Mouse (Mus musculus): Measurements from ENCODE around the gene Zp2. TPM values are rescaled to one million over a fixed set of nuclear protein-coding genes. Genes with fewer than 3 reads are reported as not detected.

Gene Zp2
- polyA plus RNA-seq, 1 experiment from 2014 or later, result not detected

DNA sequence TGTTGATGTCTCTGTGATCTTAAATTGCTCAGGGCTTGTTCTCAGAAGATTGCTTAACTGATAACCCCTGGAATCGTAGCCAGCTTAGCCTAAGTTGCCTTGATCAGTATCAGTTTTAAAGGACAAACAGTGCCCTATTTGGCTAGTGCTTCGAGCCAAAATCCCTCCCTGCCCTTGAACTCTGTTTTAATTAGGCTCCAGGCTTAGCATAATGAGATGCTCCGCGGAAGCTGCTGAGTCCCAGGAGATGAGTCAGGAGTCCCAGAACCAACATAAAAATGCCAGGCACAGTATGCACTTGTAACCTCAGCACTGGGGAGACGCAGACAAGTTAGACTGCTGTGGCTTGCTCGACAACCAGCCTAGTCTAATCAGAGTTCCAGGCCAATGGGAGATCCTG lies 27.6 kb downstream of the Zp2 start:
- Histone ChIP-seq H3K4me3 (ENCODE audit: low read length) (no peak overlapping the region), H3K9ac (ENCODE audit: low read depth, low read length) (no peak overlapping the region), H3K9me3 (ENCODE audit: control insufficient read depth, low read length) (no peaks in the 10 kb centered on the region), H3K4me1 (ENCODE audit: control insufficient read depth, insufficient read depth, low read length) (no peaks in the 10 kb centered on the region), H3K4me2 (replicated peaks; ENCODE audit: low read depth, low read length) (no peak overlapping the region), H3K27ac (ENCODE audit: low read depth, low read length) (no peak overlapping the region), H3K27me3 (ENCODE audit: control insufficient read depth, insufficient read depth, low read length) (no peaks in the 10 kb centered on the region), H3K36me3 (ENCODE audit: control insufficient read depth, insufficient read depth, low read length) (peaks cover 10% of the 10 kb centered on the region; the same call in 1 of the 2 replicates)
- 27% methylated on average over 6 of the region's 6 CpGs for WGBS
- ATAC-seq (ENCODE audit: low FRiP score, low TSS enrichment), result no peak

- H3K4me2 ChIP-seq (replicated peaks; ENCODE audit: low read depth, low read length), result no peak overlapping the region
- no peak for ATAC-seq (ENCODE audit: low FRiP score, low TSS enrichment)
- 83% methylated on average over 5 of the region's 5 CpGs for WGBS
Measured at GRCm38 (mm10) chr7:120116976-120117375, 28.1 kb downstream of the Zp2 start.

DNA sequence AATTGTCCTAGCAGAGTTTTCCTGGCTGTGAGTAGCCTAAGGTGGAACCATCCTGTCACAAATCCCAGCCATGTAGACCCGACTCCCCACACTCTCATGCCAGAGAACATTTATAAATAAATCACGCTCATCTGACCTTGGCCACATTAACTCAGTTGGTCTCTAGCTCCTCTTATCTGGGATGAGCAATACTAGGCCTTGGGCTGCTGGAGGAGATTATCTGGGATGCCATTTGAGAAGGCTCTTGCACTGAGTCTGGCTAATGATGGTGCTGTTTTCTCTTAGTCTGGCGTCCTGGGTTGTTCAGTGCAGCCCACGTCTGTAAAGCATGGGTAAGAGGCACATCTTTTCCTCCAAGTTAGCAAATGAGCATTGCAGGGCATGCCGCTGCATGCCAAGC lies 35.4 kb downstream of the Zp2 start:
- H3K27ac ChIP-seq (ENCODE audit: low read depth, low read length), result no peak overlapping the region
- H3K36me3 ChIP-seq (ENCODE audit: control insufficient read depth, insufficient read depth, low read length), result peaks cover 2% of the 10 kb centered on the region; the same call in 1 of the 2 replicates
- no peak overlapping the region for H3K9ac ChIP-seq (ENCODE audit: low read depth, low read length)
- H3K4me2 ChIP-seq (replicated peaks; ENCODE audit: low read depth, low read length), result no peak overlapping the region
- no peaks in the 10 kb centered on the region for H3K4me1 ChIP-seq (ENCODE audit: control insufficient read depth, insufficient read depth, low read length)
- ATAC-seq (ENCODE audit: low FRiP score, low TSS enrichment), result no peak
- 83% methylated on average over 5 of the region's 5 CpGs for WGBS
- H3K9me3 ChIP-seq (ENCODE audit: control insufficient read depth, low read length), result no peaks in the 10 kb centered on the region
- H3K27me3 ChIP-seq (ENCODE audit: control insufficient read depth, insufficient read depth, low read length), result no peaks in the 10 kb centered on the region
- H3K4me3 ChIP-seq (ENCODE audit: low read length), result no peak overlapping the region

More at GRCm38 (mm10) chr7:120116976-120117375, 28.1 kb downstream of the Zp2 start:
- Histone ChIP-seq H3K27ac (ENCODE audit: low read depth, low read length) (no peak overlapping the region), H3K4me3 (ENCODE audit: low read length) (no peak overlapping the region), H3K4me1 (ENCODE audit: control insufficient read depth, insufficient read depth, low read length) (no peaks in the 10 kb centered on the region), H3K27me3 (ENCODE audit: control insufficient read depth, insufficient read depth, low read length) (no peaks in the 10 kb centered on the region), H3K36me3 (ENCODE audit: control insufficient read depth, insufficient read depth, low read length) (peaks cover 10% of the 10 kb centered on the region; the same call in 1 of the 2 replicates), H3K9me3 (ENCODE audit: control insufficient read depth, low read length) (no peaks in the 10 kb centered on the region), H3K9ac (ENCODE audit: low read depth, low read length) (no peak overlapping the region)

DNA sequence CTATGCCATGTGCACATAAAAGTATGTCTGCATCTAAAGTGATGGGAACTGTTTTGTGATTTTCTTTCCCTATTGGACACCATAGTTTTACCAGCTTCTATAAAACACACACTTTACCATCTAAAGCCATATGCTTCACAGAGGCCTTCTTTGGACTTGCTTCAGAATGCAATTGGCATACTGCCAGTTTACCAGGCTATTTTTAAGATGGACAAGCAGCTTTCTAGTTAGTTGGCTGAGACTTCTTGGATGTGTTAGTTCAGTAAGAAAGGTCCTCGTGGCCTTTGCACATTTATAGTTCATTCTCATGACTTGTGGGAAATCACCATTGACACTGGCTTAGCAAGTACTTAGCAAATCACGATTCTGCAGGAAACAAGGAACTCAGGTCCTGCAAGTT lies 38.7 kb downstream of the Zp2 start:
- Histone ChIP-seq H3K4me2 (replicated peaks; ENCODE audit: low read depth, low read length) (no peak overlapping the region), H3K4me3 (ENCODE audit: low read length) (no peak overlapping the region), H3K9ac (ENCODE audit: low read depth, low read length) (no peak overlapping the region), H3K27ac (ENCODE audit: low read depth, low read length) (no peak overlapping the region), H3K27me3 (ENCODE audit: control insufficient read depth, insufficient read depth, low read length) (no peaks in the 10 kb centered on the region), H3K36me3 (ENCODE audit: control insufficient read depth, insufficient read depth, low read length) (peaks cover 2% of the 10 kb centered on the region; the same call in 1 of the 2 replicates), H3K9me3 (ENCODE audit: control insufficient read depth, low read length) (no peaks in the 10 kb centered on the region), H3K4me1 (ENCODE audit: control insufficient read depth, insufficient read depth, low read length) (no peaks in the 10 kb centered on the region)
- no peak for ATAC-seq (ENCODE audit: low FRiP score, low TSS enrichment)
- WGBS, result 76% methylated on average over 2 of the region's 2 CpGs

DNA sequence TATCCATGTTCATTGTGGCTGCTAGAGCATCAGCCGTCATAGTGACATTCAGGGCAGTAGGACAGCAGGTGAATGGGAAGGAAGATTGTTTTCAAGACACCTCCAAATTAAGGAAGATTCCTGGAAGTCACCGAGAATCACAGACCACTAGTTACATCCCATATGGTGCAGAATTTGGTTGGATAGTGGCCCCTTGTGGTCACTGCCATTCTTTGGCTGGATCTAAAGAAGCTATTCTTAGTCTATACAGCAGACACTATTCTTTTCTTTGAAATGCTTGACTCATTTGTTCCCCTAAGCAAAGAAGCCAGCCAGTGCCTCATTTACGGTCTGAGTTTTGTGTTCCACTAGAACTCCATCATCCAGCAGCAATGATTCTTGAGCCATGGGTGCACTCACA lies 40.1 kb downstream of the Zp2 start:
- Histone ChIP-seq H3K27ac (ENCODE audit: low read depth, low read length) (no peak overlapping the region), H3K27me3 (ENCODE audit: control insufficient read depth, insufficient read depth, low read length) (no peaks in the 10 kb centered on the region), H3K9ac (ENCODE audit: low read depth, low read length) (no peak overlapping the region), H3K4me2 (replicated peaks; ENCODE audit: low read depth, low read length) (no peak overlapping the region), H3K36me3 (ENCODE audit: control insufficient read depth, insufficient read depth, low read length) (peaks cover 2% of the 10 kb centered on the region; the same call in 1 of the 2 replicates), H3K4me1 (ENCODE audit: control insufficient read depth, insufficient read depth, low read length) (no peaks in the 10 kb centered on the region), H3K9me3 (ENCODE audit: control insufficient read depth, low read length) (no peaks in the 10 kb centered on the region), H3K4me3 (ENCODE audit: low read length) (no peak overlapping the region)
- WGBS, result 83% methylated on average over 3 of the region's 3 CpGs
- no peak for ATAC-seq (ENCODE audit: low FRiP score, low TSS enrichment)

GRCm38 (mm10) chr7:120103019-120103567 lies 42.0 kb downstream of the Zp2 start:
- ATAC-seq (ENCODE audit: low FRiP score, low TSS enrichment), result peak; percentile 53
- Histone ChIP-seq H3K27me3 (ENCODE audit: control insufficient read depth, insufficient read depth, low read length) (no peaks in the 10 kb centered on the region), H3K4me3 (ENCODE audit: low read length) (peak overlapping the region; percentile 50), H3K4me1 (ENCODE audit: control insufficient read depth, insufficient read depth, low read length) (no peaks in the 10 kb centered on the region), H3K4me2 (replicated peaks; ENCODE audit: low read depth, low read length) (peak overlapping the region; percentile 87), H3K9ac (ENCODE audit: low read depth, low read length) (peak overlapping the region; percentile 55), H3K9me3 (ENCODE audit: control insufficient read depth, low read length) (no peaks in the 10 kb centered on the region), H3K27ac (ENCODE audit: low read depth, low read length) (no peak overlapping the region), H3K36me3 (ENCODE audit: control insufficient read depth, insufficient read depth, low read length) (peaks cover 2% of the 10 kb centered on the region; the same call in 1 of the 2 replicates)
- WGBS, result 2% methylated on average over 25 of the region's 25 CpGs

DNA sequence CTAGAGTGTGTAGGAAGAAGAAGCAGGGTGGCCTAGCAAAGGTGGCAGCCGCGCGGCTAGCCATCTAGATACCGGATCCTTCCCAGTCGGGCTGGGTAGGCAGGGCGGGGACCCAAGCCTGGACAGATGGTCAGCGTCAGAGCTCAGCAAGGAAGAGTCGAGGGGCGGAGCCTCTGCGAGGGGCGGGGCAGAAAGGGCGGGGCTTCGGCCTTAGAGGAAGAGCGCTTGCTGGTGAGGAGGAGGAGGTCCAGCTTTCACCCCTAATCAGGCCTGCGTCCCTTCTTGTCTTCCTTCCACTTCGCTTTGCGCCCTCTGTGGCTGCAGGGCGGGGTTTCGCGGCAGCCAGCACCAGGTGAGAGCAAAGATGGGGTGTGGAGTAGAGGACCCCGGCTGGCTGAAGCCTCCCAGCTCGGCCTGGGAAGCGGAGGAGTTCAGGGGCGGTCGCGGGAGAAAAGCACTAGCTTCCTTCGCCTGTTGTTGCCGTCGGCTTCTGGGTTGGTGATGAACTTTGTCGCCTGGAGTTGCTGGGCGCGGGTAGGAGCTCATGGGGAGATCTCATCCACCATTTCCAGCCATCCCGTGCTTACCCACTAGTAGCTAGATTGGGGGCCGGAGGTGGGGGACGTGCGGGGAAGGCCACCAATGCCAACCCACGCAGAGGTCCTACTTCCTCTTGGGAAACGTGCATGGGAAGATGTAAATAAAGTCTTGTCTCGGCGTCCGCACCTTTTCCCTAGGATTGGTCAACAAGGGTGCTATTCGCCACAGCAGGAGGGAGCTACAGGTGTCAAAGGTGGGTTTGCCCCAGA lies 42.7 kb downstream of the Zp2 start, which contains the start of gene Tmem159:
TSS of gene Tmem159 (plus strand) at position 190 of the 809 bp plus-strand sequence.
- H3K27me3 ChIP-seq (ENCODE audit: control insufficient read depth, insufficient read depth, low read length), result no peaks in the 10 kb centered on the region
- no peak within 1 kb of the TSS for H3K27ac ChIP-seq (ENCODE audit: low read depth, low read length)
- peaks cover 2% of the 10 kb centered on the region; the same call in 1 of the 2 replicates for H3K36me3 ChIP-seq (ENCODE audit: control insufficient read depth, insufficient read depth, low read length)
- H3K4me1 ChIP-seq (ENCODE audit: control insufficient read depth, insufficient read depth, low read length), result no peaks in the 10 kb centered on the region
- ATAC-seq (ENCODE audit: low FRiP score, low TSS enrichment), result peak; percentile 96
- peak within 1 kb of the TSS; percentile 50 for H3K4me3 ChIP-seq (ENCODE audit: low read length)
- H3K9me3 ChIP-seq (ENCODE audit: control insufficient read depth, low read length), result no peaks in the 10 kb centered on the region
- H3K9ac ChIP-seq (ENCODE audit: low read depth, low read length), result peak within 1 kb of the TSS; percentile 55
- WGBS, result 1% methylated on average over 42 of the region's 42 CpGs
- H3K4me2 ChIP-seq (replicated peaks; ENCODE audit: low read depth, low read length), result peak within 1 kb of the TSS; percentile 87

DNA sequence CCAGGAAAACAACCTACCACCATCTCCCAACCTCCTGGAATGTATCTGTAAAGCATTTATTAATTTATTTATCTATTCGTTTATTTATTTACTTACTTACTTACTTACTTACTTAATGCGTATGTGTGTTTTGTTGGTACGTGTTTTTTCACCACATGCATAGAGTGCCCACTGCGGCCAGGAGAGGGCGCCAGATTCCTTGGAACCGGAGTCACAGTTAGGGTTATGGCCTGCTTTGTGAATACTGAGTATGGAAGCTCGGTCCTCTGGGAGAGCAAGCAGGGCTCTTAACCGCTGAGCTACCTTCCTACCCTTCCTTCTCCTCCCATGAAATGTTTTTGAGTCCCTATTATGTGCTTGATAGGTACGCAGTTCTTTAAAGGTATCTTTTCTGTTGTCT lies 46.7 kb downstream of the Zp2 start:
- Histone ChIP-seq H3K4me2 (replicated peaks; ENCODE audit: low read depth, low read length) (no peak overlapping the region), H3K27ac (ENCODE audit: low read depth, low read length) (no peak overlapping the region), H3K4me3 (ENCODE audit: low read length) (no peak overlapping the region), H3K4me1 (ENCODE audit: control insufficient read depth, insufficient read depth, low read length) (no peaks in the 10 kb centered on the region), H3K9me3 (ENCODE audit: control insufficient read depth, low read length) (no peaks in the 10 kb centered on the region), H3K27me3 (ENCODE audit: control insufficient read depth, insufficient read depth, low read length) (no peaks in the 10 kb centered on the region), H3K9ac (ENCODE audit: low read depth, low read length) (no peak overlapping the region), H3K36me3 (ENCODE audit: control insufficient read depth, insufficient read depth, low read length) (no peaks in the 10 kb centered on the region)
- WGBS, result 23% methylated on average over 9 of the region's 9 CpGs
- ATAC-seq (ENCODE audit: low FRiP score, low TSS enrichment), result peak; percentile 28; the same call in 1 of the 2 replicates

DNA sequence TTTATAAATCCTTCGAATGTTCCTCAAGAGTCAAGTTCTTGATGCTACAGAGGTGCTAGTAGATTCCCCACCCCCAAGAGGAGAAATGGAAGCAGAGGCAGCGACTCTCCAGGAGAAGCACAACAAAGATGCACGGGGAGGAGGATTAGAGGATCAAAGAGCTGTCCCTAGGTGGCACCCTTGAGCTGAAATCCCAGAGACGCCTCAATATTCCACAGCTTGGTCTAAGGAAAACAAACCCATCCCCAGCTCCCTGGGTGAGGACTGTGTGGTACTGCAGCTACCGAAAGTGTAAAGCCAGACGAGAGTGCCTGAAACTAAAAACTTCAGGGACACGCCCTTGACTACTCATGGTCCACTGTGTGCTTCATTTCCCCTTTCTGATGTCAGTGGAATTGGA lies 47.2 kb downstream of the Zp2 start:
- Histone ChIP-seq H3K27ac (ENCODE audit: low read depth, low read length) (no peak overlapping the region), H3K4me1 (ENCODE audit: control insufficient read depth, insufficient read depth, low read length) (no peaks in the 10 kb centered on the region), H3K4me2 (replicated peaks; ENCODE audit: low read depth, low read length) (no peak overlapping the region), H3K36me3 (ENCODE audit: control insufficient read depth, insufficient read depth, low read length) (no peaks in the 10 kb centered on the region), H3K4me3 (ENCODE audit: low read length) (no peak overlapping the region), H3K9me3 (ENCODE audit: control insufficient read depth, low read length) (no peaks in the 10 kb centered on the region), H3K27me3 (ENCODE audit: control insufficient read depth, insufficient read depth, low read length) (no peaks in the 10 kb centered on the region), H3K9ac (ENCODE audit: low read depth, low read length) (no peak overlapping the region)
- 6% methylated on average over 7 of the region's 7 CpGs for WGBS
- ATAC-seq (ENCODE audit: low FRiP score, low TSS enrichment), result peak; percentile 79

All from kidney, embryonic 14.5 days (tissue).